Mouse (Mus musculus) hematopoietic stem cell, adult 5-6 weeks (primary cell): Measurements from ENCODE around the gene Gtf3c4. TPM values are rescaled to one million over a fixed set of nuclear protein-coding genes. Genes with fewer than 3 reads are reported as not detected.
A peak's percentile ranks its signal among the peaks of the same experiment; 100 is the strongest.

Experiments
- ATAC-seq, 2 experiments: fragments of 125-278 bp in 1 of 2; replicated peaks in 1 of 2; 2 replicates each; pipeline ENCODE4 v1.8.0; 2016 to 2017; ENCODE audit warnings: inconsistent platforms in 2 of 2, mild to moderate bottlenecking in 2 of 2, moderate number of reproducible peaks in 2 of 2, low read depth in 1 of 2, moderate TSS enrichment in 1 of 2; ENCODE audit not compliant: low FRiP score in 2 of 2, poor library complexity in 2 of 2, severe bottlenecking in 2 of 2, insufficient read depth in 1 of 2, low TSS enrichment in 1 of 2
- total RNA-seq: library from RNA; stranded (forward); fragments of 172-1452, 232-1000 nt; gene quantifications from 2 replicates; pipeline ENCODE4 v1.2.3, GENCODE M21; 2017

The Gtf3c4 gene
- total RNA-seq, 1 experiment from 2014 or later = 22.9 TPM

DNA sequence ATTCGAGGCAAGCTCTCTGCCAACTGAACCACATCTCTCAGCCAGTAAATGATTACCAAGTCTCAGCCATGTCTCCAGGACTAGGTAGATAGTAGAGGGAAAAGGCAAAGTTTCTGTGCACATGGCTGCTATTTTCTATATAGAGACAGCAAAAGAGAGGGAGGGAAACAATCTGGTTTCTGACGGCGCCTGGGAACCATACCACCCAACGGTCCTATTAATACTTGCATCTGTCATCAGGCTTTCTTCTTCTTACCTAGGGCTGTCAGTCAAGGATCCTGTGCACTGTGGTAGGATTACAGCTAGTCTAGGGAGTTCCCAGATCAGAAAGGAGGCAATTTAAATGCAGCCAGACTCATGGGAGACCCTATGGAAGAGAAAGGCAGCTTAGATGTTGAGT lies 21.3 kb downstream of the Gtf3c4 start:
- ATAC-seq = no peak

DNA sequence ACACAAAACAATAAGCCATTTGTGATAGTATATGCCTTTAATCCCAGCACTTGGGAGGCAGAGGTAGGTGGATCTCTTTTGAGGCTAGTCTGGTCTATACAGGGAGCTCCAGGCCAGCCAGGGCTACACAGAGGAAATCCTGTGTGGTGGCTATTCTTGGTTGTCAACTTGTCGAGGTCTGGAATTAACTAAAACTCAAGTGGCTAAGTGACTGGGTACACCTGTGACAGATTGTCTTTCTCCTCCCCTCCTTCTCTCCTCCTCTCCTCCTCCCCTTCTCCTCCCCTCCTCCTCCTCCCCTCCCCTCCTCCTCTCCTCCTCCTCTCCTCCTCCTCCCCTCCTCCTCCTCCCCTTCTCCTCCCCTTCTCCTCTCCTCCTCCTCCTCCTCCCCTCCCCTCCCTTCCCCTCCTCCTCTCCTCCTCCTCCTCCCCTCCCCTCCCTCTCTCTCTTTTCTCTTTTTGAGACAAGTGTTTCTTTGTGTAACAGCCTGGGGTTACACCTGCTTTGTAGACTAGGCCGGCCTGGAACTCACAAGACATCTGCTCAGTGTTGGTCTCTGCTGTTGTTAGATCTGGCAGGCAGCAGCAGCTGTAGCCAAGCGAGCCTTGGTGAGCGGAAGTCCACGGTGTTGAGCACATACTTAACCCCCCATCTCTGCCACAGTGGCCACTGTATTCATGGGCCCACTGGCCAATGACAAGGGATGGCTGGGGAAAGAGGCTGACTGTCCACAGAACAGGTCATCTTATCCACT lies 29.7 kb downstream of the Gtf3c4 start:
- ATAC-seq = no peak

DNA sequence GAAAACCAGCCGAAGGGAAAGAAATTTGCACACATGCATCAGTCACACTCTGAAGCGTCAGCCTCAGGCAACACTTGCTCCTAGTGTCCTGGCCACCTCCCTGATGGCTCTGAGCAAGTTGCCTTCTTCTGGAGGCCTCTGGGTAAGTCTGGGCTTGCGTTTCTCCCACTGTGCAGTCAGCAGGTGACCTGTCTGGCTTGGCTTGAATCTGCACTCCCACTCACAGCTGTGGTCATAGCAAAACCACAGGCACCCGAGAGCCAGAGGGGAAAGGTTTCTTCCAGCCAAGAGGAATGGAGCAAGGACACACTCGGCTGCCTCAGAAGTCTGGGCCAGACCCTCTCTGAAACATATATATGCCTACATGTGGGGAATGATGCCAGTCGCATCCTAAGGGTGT lies 31.3 kb downstream of the Gtf3c4 start:
- ATAC-seq = no peak

DNA sequence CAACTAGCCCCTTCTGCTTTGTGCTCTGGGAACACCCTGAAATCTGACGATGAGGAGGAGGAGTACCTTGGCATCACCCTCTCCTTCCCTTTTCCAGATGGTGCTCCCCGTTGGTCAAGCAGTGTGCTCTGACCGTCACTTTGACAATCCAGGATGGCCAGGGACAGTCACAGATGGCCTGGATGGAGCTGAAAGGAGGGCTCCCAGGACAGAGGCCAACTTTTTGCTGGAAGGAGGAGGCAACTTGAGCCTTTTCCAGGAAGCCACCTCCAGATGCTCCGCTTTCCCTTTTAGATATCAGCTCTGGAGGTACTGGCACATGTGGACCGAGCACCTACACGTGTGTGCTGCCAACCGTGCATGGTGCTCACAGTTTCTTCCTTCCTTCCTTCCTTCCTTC lies 36.8 kb downstream of the Gtf3c4 start:
- no peak for ATAC-seq

DNA sequence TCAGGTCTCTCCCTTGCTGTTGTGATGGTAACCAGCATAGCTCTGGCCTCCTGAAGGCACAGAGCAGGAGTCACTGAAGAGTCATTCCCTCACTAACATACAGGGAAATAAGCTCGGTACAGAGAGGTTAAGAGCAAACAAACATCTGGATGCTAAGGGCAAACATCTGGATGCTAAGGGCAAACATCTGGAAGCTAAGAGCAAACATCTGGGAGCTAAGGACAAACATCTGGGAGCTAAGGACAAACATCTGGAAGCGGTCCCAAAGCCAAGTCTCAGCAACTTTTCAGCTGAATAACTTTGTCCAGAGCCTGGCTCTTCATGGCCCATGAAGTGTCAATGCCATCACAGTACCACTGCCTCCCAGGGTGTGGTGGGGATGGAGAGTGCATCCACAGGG lies 40.6 kb downstream of the Gtf3c4 start:
- ATAC-seq = no peak

DNA sequence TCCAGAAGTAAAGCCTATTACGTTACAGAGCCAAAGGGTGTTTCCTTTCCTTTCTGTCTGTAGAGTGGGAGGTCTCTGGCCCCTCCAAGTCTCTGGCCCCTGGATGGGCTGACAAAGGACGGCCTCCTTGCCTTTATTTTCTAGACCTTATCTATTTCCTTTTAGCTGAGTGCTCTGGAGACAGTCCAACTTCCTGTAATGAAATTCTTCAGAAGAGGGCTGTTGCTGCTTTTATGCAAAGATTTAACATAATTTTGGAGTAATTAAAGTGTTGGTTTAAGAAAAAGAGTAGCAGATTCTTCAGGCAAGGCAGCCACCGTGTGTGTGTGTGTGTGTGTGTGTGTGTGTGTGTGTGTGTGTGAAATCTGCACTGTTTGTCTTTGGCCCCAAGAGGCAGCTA lies 41.8 kb downstream of the Gtf3c4 start:
- ATAC-seq = no peak

DNA sequence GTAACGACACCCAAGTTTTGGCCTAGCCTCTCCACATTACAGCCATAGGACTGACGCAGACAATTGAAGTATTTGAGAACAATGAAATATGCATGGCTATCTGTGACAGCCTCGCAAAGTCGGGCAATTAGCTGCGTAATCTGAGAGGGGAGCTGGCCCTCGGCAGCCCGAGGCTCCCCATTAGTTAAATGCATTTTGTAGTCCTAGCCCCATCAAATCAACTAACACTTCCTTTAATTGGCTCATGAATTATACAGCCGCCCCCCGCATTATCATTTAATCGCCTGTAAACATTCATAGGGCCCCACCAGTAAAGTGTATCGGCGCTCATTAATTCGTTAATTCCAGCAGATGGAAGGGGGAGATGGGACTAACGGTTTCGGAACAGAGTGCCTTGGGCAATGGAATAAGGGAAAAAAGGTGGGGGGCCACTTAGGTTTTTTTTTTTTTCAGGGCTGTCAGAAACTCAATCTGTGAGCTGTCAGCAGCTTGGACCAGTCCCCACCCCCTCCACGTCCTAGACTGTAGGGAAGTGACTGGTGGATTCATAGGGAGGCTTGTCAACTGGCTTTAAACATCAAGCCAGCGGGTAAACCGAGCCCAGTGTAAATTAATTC lies 42.6 kb downstream of the Gtf3c4 start:
- ATAC-seq = no peak

DNA sequence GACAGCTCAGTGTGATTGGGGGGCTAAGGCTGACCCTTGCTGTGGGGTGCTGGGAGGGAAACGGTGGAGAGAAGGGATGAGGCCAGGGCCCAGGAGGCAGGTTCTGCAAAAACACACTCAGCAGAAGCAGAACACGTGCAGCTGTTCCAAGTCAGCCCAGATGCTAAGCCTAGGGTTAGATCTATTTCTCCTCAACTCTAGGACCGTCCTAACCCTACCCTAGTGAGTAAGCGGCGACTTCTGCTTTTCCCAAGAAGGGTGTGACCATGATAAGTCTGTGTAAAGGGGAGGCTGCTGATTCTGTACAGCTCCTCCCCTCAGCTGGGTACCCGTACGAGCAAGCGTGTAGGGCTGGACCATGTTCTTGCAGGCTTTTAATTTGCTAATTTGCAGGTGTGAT lies 43.9 kb downstream of the Gtf3c4 start:
- peak; percentile 77 to 88 for ATAC-seq

DNA sequence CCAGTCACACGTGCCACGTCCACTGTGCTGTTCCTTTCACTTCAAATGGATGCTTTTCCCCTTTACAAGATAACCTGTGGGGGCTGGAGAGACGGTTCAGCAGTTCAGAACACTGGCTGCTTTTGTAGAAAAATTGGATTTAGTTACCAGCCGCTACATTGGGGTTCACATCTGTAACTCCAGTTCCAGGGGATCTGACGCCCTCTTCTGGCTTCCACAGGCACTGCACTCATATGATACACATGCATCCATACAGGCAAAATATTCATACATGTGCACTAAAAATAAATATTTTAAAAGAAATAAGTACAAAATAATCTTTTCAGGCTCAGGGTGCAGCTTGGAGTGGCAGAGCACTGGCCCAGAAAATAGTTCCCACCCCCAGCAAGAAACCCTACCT lies 45.5 kb downstream of the Gtf3c4 start:
- ATAC-seq = no peak

DNA sequence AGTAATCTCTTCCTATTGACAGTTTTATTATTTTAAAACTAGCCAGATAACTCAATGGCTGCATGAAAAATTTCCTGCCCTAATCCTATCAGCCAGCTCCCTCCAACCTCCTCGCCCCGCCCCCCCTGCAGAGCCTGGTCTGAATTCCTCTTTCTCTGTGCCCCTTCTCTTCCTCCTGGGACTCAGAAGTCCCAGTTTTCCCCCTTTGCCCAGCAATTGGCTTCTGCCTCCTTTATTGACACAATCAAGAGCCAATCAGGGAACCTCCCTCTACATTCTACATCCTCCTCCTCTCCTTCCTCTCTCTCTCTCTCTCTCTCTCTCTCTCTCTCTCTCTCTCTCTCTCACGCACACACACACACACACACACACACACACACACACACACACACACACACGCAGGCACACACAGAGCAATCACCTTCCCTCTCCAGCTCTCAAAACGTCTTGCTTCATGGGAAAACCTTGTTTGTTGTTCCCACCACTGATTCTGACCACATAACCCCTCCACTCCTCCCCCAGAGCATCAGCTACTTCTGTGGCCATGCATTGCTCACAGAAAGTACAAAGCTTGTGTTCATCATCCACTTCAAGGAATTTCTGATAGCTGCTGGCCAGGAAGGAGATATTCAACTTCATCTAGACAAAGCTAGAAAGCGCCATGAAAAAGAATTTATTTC lies 47.1 kb downstream of the Gtf3c4 start:
- ATAC-seq = peak in 1 of 2 experiments; percentile 40; a peak in 1 of 4 replicates

DNA sequence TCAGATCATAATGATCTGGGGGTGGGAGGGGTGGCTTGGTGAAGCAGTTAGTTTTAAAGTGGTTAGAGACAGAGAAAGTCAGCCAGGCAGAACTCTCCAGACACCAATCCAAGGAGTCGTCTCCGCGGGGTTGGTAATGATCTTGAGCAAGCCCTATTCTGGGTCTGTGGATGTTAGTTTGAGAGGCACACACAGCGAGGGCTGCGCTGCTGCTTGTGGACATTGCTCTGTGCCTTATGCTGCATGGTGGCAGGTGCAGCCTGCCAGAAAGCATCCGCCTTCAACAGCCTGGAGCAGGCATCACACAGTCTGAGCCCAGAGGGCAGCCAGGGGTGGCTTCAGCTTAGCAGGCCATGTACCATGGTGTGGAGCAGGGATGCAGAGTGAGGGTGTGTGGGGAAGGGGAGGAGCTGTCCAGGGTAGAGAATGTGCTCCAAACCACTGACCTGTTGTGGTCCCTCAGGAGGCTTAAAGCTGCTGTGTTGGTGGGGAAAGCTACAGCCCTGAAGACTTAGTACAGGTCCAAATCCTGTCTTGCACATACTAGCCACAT lies 53.0 kb downstream of the Gtf3c4 start:
- ATAC-seq = no peak

DNA sequence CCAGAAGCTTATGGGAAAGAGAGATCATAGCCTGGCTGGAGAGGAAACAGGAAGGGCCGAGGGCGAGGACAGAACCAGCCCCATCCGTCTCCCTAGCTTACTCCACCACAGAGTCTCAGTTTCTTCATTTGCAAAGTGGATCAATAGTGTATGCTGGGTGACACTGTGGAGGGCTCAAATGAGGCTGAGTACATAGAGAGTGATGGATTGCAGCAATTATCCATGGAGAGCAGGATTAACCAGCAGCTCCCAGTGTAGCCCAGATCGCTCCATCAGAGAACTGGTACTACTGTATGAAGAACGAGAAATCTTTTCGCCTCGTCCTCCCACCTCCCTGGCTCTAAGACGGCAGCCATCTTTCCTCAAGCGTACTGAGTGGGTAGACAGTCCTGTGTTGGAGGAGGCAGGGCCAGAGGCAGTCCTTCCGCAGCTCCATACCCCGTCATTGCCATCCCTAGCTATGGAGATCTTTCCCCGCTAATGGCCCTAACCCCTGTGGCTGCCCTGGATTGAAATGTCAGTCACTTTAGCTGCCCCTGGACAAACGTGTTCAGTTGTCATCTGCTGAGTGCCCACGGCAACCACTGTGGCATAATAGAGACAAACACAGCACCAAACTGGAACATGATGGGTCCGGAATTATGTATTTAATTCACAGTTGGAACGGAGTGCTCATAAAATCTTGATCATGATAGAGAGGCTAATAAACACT lies 53.6 kb downstream of the Gtf3c4 start:
- no peak for ATAC-seq

DNA sequence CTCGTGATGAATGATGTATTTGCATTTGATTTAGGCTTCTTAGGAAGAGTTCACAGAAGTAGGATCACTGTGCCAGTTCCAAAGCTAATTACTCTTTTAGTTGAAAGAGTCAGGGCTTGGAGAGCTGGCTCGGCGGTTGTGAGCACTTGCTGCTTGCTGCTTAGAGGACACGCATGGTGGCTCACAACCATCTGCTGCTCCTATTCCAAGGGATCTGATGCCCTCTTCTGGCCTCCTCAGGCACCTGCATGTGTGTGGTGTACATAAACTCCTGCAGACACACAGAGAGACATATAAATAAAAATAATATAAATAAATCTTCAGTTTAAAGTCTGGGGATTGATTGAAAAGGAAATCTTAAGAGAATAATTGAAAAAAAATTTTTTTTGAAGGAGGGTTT lies 58.9 kb downstream of the Gtf3c4 start:
- no peak for ATAC-seq

DNA sequence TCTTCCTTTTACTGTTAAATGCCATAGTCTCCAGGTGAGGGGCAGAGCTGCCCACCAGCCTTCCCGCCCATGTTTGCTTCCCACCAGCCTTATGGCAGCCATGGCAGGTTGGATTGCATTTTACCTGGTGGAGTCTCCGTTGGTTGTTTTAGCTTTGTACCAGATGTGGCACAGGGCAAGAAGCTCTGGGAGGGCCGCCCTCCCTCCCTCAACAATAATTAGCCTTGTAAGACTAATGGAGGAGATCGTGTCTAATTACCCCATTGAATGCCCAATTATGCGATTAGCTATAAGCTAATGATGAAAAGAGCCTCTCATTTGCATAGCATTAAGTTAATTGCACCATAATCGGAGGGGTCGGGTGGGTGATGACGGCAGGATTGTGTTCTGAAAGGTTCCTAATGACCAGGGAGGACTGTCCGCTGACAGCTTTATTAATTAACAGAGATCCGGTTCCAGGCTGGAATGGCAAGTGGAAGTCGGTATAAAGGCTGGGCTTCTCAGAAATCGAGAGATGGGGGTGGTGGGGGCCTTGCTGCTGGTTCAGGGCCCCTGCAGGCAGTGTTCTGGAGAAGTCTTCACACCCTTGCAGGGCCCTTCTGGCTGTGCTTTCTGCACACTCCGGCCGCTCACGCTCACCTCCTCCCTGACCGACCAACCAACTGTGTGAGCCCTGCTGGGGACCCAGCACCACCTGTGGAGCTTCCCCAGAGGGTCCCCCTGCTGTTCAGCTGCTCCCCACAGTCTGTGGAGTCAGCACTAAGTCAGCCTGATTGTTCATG lies 60.0 kb downstream of the Gtf3c4 start:
- no peak for ATAC-seq

DNA sequence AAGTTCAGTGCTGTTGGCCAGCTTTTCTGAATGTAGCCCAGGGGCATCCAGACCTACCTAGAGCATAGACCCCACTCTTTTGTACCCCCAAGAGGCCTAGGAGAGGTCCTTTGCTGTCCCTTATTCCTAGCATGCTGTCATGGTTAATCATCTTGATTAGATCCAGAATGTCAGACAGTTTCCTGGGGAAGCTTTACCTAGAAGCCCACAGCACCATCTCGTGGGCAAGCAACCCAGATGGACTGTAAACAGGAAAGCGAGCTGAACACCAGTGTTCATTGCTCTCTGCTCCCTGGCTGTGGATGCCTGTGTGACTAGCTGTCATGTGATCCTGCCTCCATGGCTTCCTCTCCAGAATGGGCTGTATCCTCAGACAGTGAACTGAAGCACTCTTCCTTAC lies 63.4 kb downstream of the Gtf3c4 start:
- no peak for ATAC-seq

DNA sequence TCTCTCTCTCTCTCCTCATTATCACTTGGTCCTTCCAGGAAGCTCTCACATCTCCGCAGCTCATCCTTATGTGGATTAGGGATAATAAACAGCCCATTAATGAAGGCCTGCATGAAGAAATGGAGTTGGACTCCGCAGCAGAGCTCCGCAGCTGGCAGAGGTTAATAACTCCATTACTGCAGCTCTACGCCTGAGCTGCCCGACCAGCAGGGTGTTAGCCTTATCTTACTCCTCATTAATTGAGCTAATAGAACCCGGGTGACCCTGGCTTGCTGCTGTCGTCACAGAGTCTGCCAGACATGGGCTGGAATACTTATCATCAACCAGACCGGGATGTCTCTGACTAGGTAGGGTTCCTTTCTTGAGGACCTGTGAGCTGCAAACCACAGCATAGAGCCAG lies 66.1 kb downstream of the Gtf3c4 start:
- ATAC-seq = no peak
